Mouse (Mus musculus) adrenal gland, postnatal 4 days (tissue): ENCODE measurements around the gene Rps6kc1. TPM values are rescaled to one million over a fixed set of nuclear protein-coding genes. Genes with fewer than 3 reads are reported as not detected.

Source experiments
- DNase-seq, 2 experiments: peaks; one replicate each; pipeline ENCODE4 v3.0.0; 2021 to 2022; ENCODE audit warnings: low spot score in 2 of 2, mixed read lengths in 2 of 2
- total RNA-seq, 2 experiments: library from RNA; stranded (reverse); gene quantifications; 2 replicates each; pipeline ENCODE4 v1.2.3; 2021

Rps6kc1 gene
- total RNA-seq, 2 experiments from 2014 or later, result 28.0 to 30.7 TPM

- DNase-seq, result no peak
Observed at GRCm38 (mm10) chr1:190844356-190844755, 67.2 kb downstream of the Rps6kc1 start.

GRCm38 (mm10) chr1:190836046-190836445, 75.5 kb downstream of the Rps6kc1 start:
- no peak for DNase-seq

GRCm38 (mm10) chr1:190834201-190834907, 77.2 kb downstream of the Rps6kc1 start:
- DNase-seq, result no peak

- no peak for DNase-seq
Observed at GRCm38 (mm10) chr1:190832965-190833630, 78.5 kb downstream of the Rps6kc1 start.

- DNase-seq, result peak in 1 of 2 experiments; percentile 20
Observed at GRCm38 (mm10) chr1:190831839-190832497, 79.6 kb downstream of the Rps6kc1 start.

GRCm38 (mm10) chr1:190826486-190827034, 85.0 kb downstream of the Rps6kc1 start:
- no peak for DNase-seq

- no peak for DNase-seq
Observed at GRCm38 (mm10) chr1:190823745-190824144, 87.8 kb downstream of the Rps6kc1 start.

GRCm38 (mm10) chr1:190816141-190816540, 95.4 kb downstream of the Rps6kc1 start:
- DNase-seq, result no peak

GRCm38 (mm10) chr1:190810408-190810807, 101.2 kb downstream of the Rps6kc1 start:
- no peak for DNase-seq

- no peak for DNase-seq
Observed at GRCm38 (mm10) chr1:190808766-190809221, 102.8 kb downstream of the Rps6kc1 start.

- peak in 1 of 2 experiments; percentile 14 for DNase-seq
Observed at GRCm38 (mm10) chr1:190806817-190807216, 104.8 kb downstream of the Rps6kc1 start.

- no peak for DNase-seq
Observed at GRCm38 (mm10) chr1:190798668-190799067, 112.9 kb downstream of the Rps6kc1 start.

GRCm38 (mm10) chr1:190797483-190798058, 114.0 kb downstream of the Rps6kc1 start:
- DNase-seq, result no peak

- no peak for DNase-seq
Observed at GRCm38 (mm10) chr1:190796745-190797482, 114.7 kb downstream of the Rps6kc1 start.

- no peak for DNase-seq
Observed at GRCm38 (mm10) chr1:190791638-190792037, 119.9 kb downstream of the Rps6kc1 start.

- no peak for DNase-seq
Observed at GRCm38 (mm10) chr1:190790720-190791119, 120.8 kb downstream of the Rps6kc1 start.

GRCm38 (mm10) chr1:190777660-190778059, 133.9 kb downstream of the Rps6kc1 start:
- DNase-seq, result no peak

- no peak for DNase-seq
Observed at GRCm38 (mm10) chr1:190776260-190776659, 135.3 kb downstream of the Rps6kc1 start.

GRCm38 (mm10) chr1:190772088-190772885, 139.3 kb downstream of the Rps6kc1 start:
- DNase-seq, result no peak

- no peak for DNase-seq
Observed at GRCm38 (mm10) chr1:190769748-190770147, 141.8 kb downstream of the Rps6kc1 start.
